Mouse (Mus musculus): ENCODE data around the gene Golgb1. TPM values are rescaled to one million over a fixed set of nuclear protein-coding genes. Genes with fewer than 3 reads are reported as not detected.
A peak's percentile ranks its signal among the peaks of the same experiment; 100 is the strongest.

The Golgb1 gene
- polyA plus RNA-seq, 1 experiment from 2014 or later: 50.5 TPM

DNA sequence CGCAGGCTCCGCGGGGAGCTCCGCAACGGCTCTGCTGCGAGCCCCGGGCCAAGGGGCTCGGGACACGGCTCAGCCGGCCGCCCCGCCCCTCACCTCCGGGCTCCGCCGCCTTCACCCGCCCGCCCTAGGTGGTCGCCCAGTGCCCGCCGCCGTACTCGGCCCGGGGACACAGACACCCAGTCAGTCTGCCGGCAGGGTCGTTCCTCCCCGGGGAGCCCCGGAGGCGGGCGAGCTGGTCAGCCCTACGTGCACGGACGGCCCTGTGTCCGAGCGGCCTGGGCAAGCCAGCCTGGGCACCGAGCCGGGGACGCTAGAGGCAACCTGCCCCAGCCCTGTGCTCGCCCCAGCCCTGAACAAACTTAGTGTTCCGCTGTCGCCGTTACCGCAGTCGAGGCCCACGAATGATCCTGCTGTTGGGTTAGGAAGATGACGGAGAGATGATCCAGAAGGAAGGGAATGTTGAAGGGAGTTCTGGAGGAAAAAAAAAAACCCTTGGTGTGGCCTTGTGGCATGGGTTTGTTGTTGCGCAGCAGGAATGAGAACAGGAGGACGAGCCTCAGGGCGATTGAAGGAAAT lies 424 bp downstream of the Golgb1 start:
- DNase-seq (ENCODE audit: low spot score): no peak

DNA sequence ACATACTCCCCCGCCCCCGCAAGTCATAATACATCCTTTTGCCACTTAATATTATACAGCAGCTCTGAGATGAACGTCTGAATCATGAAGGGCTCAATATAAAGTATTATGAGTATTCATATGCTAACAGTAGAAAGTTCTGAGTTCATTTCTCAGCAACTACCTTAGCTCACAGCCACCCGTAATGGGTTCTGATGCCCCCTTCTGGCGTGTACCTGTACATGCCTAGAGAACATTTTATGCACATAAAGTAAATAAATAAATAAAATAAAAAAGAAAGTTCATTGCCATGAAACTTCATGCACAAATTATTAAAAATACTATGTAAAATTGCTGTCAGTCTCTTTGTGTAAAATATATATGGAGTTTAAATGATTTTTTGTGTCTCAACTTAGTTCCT lies 2.4 kb downstream of the Golgb1 start:
- 76% methylated on average over 5 of the region's 5 CpGs for WGBS
- no peak for ATAC-seq (replicated peaks; ENCODE audit: low FRiP score)
- Histone ChIP-seq H3K9me3 (ENCODE audit: control insufficient read depth, low read length) (no peaks in the 10 kb centered on the region), H3K27me3 (replicated peaks; ENCODE audit: control insufficient read depth, insufficient read depth, low read length) (no peaks in the 10 kb centered on the region), H3K4me1 (replicated peaks; ENCODE audit: control insufficient read depth, insufficient read depth, low read length) (peaks cover 10% of the 10 kb centered on the region), H3K4me3 (ENCODE audit: low read depth, low read length) (no peak overlapping the region), H3K4me2 (no peak overlapping the region), H3K9ac (ENCODE audit: low read depth, low read length) (no peak overlapping the region), H3K36me3 (ENCODE audit: control insufficient read depth, insufficient read depth, low read length) (no peaks in the 10 kb centered on the region; the same call in 1 of the 2 replicates), H3K27ac (ENCODE audit: low read depth, low read length) (no peak overlapping the region)
- no peak for DNase-seq (ENCODE audit: low spot score)

More for the DNA sequence above, 424 bp downstream of the Golgb1 start:
- ATAC-seq (replicated peaks; ENCODE audit: low FRiP score): peak; percentile 76
- Histone ChIP-seq H3K27ac (ENCODE audit: low read depth, low read length) (peak overlapping the region; percentile 74), H3K36me3 (ENCODE audit: control insufficient read depth, insufficient read depth, low read length) (peaks cover 4% of the 10 kb centered on the region; the same call in 1 of the 2 replicates), H3K9ac (ENCODE audit: low read depth, low read length) (peak overlapping the region; percentile 82), H3K4me1 (replicated peaks; ENCODE audit: control insufficient read depth, insufficient read depth, low read length) (peaks cover 10% of the 10 kb centered on the region), H3K9me3 (ENCODE audit: control insufficient read depth, low read length) (no peaks in the 10 kb centered on the region), H3K4me2 (peak overlapping the region; percentile 78), H3K4me3 (ENCODE audit: low read depth, low read length) (peak overlapping the region; percentile 95), H3K27me3 (replicated peaks; ENCODE audit: control insufficient read depth, insufficient read depth, low read length) (no peaks in the 10 kb centered on the region)
- under 1% methylated on average over 47 of the region's 48 CpGs for WGBS

DNA sequence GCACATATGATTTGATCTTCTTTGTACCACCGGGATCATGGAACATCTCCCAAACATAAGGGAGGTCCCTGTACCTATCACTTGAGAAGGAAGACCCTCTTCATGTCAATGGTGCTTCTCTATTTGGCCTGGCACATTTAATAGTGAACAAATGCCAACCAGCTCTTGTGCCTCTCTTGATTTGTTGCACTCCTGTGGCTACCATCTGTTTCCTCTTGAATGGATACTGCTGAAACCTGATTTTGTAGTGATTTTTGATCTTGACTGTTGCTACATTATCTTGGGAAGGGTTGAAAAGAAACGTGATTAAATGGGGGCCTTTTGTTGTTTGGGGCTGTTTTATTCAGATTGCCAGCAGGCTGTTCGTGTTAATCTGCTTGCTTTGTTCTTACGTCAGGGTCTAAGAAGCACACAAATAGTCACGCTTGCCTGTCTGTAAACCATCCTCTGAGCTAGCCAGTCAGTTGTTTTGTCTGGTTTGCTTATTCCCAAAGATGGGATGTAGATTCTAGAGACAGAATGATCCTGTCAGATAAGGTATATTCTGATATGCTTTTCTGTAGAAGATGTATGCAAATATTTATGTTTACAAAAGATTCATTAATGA lies 7.9 kb downstream of the Golgb1 start:
- H3K4me3 ChIP-seq (ENCODE audit: low read depth, low read length): no peak overlapping the region
- no peak overlapping the region for H3K27ac ChIP-seq (ENCODE audit: low read depth, low read length)
- 0 out of 2 replicates have a peak, but pooled peaks cover 2% of the 10 kb centered on the region for H3K36me3 ChIP-seq (ENCODE audit: control insufficient read depth, insufficient read depth, low read length)
- no peak for ATAC-seq (replicated peaks; ENCODE audit: low FRiP score)
- no peak overlapping the region for H3K4me2 ChIP-seq
- no peaks in the 10 kb centered on the region for H3K27me3 ChIP-seq (replicated peaks; ENCODE audit: control insufficient read depth, insufficient read depth, low read length)
- no peaks in the 10 kb centered on the region for H3K9me3 ChIP-seq (ENCODE audit: control insufficient read depth, low read length)
- no peak for DNase-seq (ENCODE audit: low spot score)
- WGBS: 72% methylated on average over 5 of the region's 5 CpGs
- no peaks in the 10 kb centered on the region for H3K4me1 ChIP-seq (replicated peaks; ENCODE audit: control insufficient read depth, insufficient read depth, low read length)
- no peak overlapping the region for H3K9ac ChIP-seq (ENCODE audit: low read depth, low read length)

DNA sequence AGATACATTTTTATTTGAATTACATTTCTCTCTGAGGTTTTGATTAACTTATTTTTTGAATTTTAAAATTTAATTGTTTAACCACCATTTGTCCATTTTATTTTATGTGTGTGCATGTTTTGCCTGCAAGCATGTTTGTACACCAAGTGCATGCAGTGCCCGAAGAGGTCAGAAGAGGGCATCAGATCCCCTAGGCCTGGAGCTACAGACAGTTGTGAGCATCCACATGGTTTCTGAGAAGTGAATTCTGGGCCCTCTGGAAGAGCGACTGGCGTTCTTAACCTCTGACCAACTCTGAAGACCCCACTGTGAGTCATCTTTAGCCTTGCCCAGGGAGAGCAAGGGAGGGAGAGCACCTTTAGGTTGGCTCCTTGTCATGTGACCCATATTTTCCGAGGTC lies 9.9 kb downstream of the Golgb1 start:
- H3K27me3 ChIP-seq (replicated peaks; ENCODE audit: control insufficient read depth, insufficient read depth, low read length): no peaks in the 10 kb centered on the region
- no peak overlapping the region for H3K4me2 ChIP-seq
- peaks cover 2% of the 10 kb centered on the region for H3K4me1 ChIP-seq (replicated peaks; ENCODE audit: control insufficient read depth, insufficient read depth, low read length)
- no peaks in the 10 kb centered on the region for H3K9me3 ChIP-seq (ENCODE audit: control insufficient read depth, low read length)
- H3K36me3 ChIP-seq (ENCODE audit: control insufficient read depth, insufficient read depth, low read length): 0 out of 2 replicates have a peak, but pooled peaks cover 2% of the 10 kb centered on the region
- peak; percentile 44; the same call in 1 of the 2 replicates for ATAC-seq (replicated peaks; ENCODE audit: low FRiP score)
- H3K4me3 ChIP-seq (ENCODE audit: low read depth, low read length): no peak overlapping the region
- no peak for DNase-seq (ENCODE audit: low spot score)
- no peak overlapping the region for H3K9ac ChIP-seq (ENCODE audit: low read depth, low read length)
- no peak overlapping the region for H3K27ac ChIP-seq (ENCODE audit: low read depth, low read length)
- WGBS: 73% methylated on average over 4 of the region's 4 CpGs

DNA sequence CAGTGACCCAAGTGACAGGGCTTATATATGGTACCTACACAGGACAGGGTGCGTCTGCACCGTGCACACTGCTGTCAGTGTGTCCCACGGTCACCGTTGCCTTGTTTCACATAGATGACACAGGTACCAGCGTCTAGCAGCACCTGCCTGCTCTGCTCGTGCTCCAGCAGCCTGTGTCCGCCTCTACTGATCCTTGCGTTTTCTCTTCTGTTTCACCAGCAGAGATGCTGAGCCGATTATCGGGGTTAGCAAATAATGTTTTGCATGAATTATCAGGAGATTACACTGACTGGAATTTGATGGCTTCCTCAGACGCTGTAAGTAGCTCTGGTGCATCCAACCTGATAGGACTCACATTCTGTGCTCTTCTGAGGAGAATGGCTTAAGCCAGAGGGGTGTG lies 11.0 kb downstream of the Golgb1 start:
- no peaks in the 10 kb centered on the region for H3K27me3 ChIP-seq (replicated peaks; ENCODE audit: control insufficient read depth, insufficient read depth, low read length)
- no peak overlapping the region for H3K9ac ChIP-seq (ENCODE audit: low read depth, low read length)
- no peak overlapping the region for H3K4me2 ChIP-seq
- ATAC-seq (replicated peaks; ENCODE audit: low FRiP score) (no peak), DNase-seq (ENCODE audit: low spot score) (no peak)
- no peaks in the 10 kb centered on the region for H3K9me3 ChIP-seq (ENCODE audit: control insufficient read depth, low read length)
- H3K4me1 ChIP-seq (replicated peaks; ENCODE audit: control insufficient read depth, insufficient read depth, low read length): peaks cover 4% of the 10 kb centered on the region
- peaks cover 2% of the 10 kb centered on the region; the same call in 1 of the 2 replicates for H3K36me3 ChIP-seq (ENCODE audit: control insufficient read depth, insufficient read depth, low read length)
- WGBS: 88% methylated on average over 11 of the region's 11 CpGs
- no peak overlapping the region for H3K4me3 ChIP-seq (ENCODE audit: low read depth, low read length)
- H3K27ac ChIP-seq (ENCODE audit: low read depth, low read length): no peak overlapping the region

DNA sequence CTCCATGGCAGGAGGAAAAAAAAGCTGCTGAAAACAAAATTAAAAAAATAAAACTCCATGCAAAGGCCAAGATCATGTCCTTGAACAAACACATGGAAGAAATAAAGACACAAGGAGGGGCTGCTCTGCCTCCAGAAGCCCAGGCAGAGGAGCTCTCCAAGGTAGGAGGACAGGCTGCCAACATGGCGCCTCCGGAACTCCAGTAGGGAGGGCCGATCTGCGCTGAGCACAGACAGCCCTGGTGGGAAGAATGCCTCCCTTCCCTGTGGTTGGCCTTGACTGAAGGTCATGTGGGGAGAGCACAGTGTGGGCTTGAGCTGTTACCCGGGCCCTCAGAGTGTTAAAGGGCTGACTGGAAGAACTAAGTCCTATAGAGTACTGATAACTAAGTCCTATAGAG lies 12.6 kb downstream of the Golgb1 start:
- H3K4me3 ChIP-seq (ENCODE audit: low read depth, low read length): no peak overlapping the region
- DNase-seq (ENCODE audit: low spot score) (no peak), ATAC-seq (replicated peaks; ENCODE audit: low FRiP score) (no peak)
- no peak overlapping the region for H3K9ac ChIP-seq (ENCODE audit: low read depth, low read length)
- no peak overlapping the region for H3K27ac ChIP-seq (ENCODE audit: low read depth, low read length)
- no peaks in the 10 kb centered on the region for H3K27me3 ChIP-seq (replicated peaks; ENCODE audit: control insufficient read depth, insufficient read depth, low read length)
- 77% methylated on average over 5 of the region's 5 CpGs for WGBS
- peaks cover 7% of the 10 kb centered on the region for H3K4me1 ChIP-seq (replicated peaks; ENCODE audit: control insufficient read depth, insufficient read depth, low read length)
- H3K4me2 ChIP-seq: no peak overlapping the region
- peaks cover 2% of the 10 kb centered on the region for H3K36me3 ChIP-seq (ENCODE audit: control insufficient read depth, insufficient read depth, low read length)
- H3K9me3 ChIP-seq (ENCODE audit: control insufficient read depth, low read length): no peaks in the 10 kb centered on the region

DNA sequence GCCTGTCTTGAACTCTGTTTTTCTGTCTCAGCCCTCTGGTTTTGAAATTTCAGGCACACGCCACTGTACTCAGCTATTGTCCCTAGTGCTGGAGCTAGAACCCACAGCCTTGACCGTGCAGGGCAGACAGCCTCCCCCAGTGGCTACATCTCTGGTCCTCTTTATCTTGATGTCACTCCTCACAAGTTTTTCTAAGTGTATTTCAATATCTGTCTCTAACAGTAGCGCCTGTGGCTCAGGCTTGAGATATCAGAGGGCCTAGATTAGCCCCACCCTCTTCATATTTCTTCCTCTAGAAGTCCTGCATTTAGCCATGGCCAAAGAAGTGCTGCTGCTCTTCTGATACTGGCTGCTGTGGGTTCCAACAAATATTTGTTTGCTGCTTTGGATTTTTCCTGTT lies 15.6 kb downstream of the Golgb1 start:
- 48% methylated on average over 3 of the region's 3 CpGs for WGBS
- Histone ChIP-seq H3K9ac (ENCODE audit: low read depth, low read length) (0 out of 2 replicates have a peak overlapping the region, but pooled peaks have one; percentile 25), H3K9me3 (ENCODE audit: control insufficient read depth, low read length) (no peaks in the 10 kb centered on the region), H3K4me2 (peak overlapping the region; percentile 49), H3K27ac (ENCODE audit: low read depth, low read length) (peak overlapping the region; percentile 70), H3K27me3 (replicated peaks; ENCODE audit: control insufficient read depth, insufficient read depth, low read length) (no peaks in the 10 kb centered on the region), H3K4me3 (ENCODE audit: low read depth, low read length) (no peak overlapping the region), H3K36me3 (ENCODE audit: control insufficient read depth, insufficient read depth, low read length) (peaks cover 13% of the 10 kb centered on the region), H3K4me1 (replicated peaks; ENCODE audit: control insufficient read depth, insufficient read depth, low read length) (peaks cover 7% of the 10 kb centered on the region)
- DNase-seq (ENCODE audit: low spot score) (no peak), ATAC-seq (replicated peaks; ENCODE audit: low FRiP score) (peak; percentile 96)

DNA sequence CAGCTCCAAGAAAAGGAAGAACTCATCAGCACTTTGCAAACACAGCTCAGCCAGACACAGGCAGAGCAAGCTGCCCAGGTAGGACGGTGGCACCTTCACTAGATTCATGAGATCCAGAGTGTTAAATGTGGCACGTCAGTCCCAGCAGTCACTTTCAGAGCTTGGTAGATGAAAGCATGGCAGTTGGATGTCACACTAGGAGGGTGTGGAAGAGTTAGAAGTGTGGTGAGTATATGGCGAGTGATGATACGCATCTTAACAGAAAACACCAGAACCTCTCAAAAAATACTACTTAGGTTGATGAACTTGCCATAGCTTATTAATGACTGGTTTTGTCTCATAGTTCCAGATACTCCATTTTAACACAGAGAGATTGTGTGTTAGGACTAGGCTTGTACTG lies 16.5 kb downstream of the Golgb1 start:
- Histone ChIP-seq H3K9me3 (ENCODE audit: control insufficient read depth, low read length) (no peaks in the 10 kb centered on the region), H3K27ac (ENCODE audit: low read depth, low read length) (peak overlapping the region; percentile 70), H3K27me3 (replicated peaks; ENCODE audit: control insufficient read depth, insufficient read depth, low read length) (no peaks in the 10 kb centered on the region), H3K4me1 (replicated peaks; ENCODE audit: control insufficient read depth, insufficient read depth, low read length) (peaks cover 7% of the 10 kb centered on the region), H3K36me3 (ENCODE audit: control insufficient read depth, insufficient read depth, low read length) (peaks cover 11% of the 10 kb centered on the region), H3K4me2 (peak overlapping the region; percentile 33; the same call in 1 of the 2 replicates), H3K9ac (ENCODE audit: low read depth, low read length) (no peak overlapping the region), H3K4me3 (ENCODE audit: low read depth, low read length) (no peak overlapping the region)
- ATAC-seq (replicated peaks; ENCODE audit: low FRiP score): no peak; the same call in 1 of the 2 replicates
- DNase-seq (ENCODE audit: low spot score): no peak
- WGBS: 82% methylated on average over 4 of the region's 4 CpGs

DNA sequence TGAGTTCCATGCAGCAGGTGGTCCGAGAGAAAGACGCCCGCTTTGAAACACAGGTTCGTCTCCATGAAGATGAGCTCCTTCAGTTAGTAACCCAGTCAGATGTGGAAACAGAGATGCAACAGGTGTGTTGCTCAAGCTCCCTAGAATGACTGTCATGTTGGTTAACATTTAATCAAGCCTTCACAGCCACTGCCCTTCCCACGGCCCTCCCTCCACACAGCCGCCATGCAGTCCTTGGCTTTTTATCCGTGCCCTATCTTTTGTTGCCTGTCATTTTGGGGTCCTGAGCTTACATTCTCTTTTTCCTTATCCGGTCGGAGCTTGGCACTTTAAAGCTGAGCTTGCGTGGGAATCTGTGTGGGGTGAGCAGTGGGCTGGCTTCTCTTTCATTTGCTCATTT lies 18.4 kb downstream of the Golgb1 start:
- Histone ChIP-seq H3K4me3 (ENCODE audit: low read depth, low read length) (no peak overlapping the region), H3K4me1 (replicated peaks; ENCODE audit: control insufficient read depth, insufficient read depth, low read length) (peaks cover 7% of the 10 kb centered on the region), H3K9me3 (ENCODE audit: control insufficient read depth, low read length) (no peaks in the 10 kb centered on the region), H3K27me3 (replicated peaks; ENCODE audit: control insufficient read depth, insufficient read depth, low read length) (no peaks in the 10 kb centered on the region), H3K9ac (ENCODE audit: low read depth, low read length) (no peak overlapping the region), H3K27ac (ENCODE audit: low read depth, low read length) (peak overlapping the region; percentile 38; the same call in 1 of the 2 replicates), H3K4me2 (no peak overlapping the region), H3K36me3 (ENCODE audit: control insufficient read depth, insufficient read depth, low read length) (peaks cover 14% of the 10 kb centered on the region)
- ATAC-seq (replicated peaks; ENCODE audit: low FRiP score): peak; percentile 48
- DNase-seq (ENCODE audit: low spot score): no peak
- WGBS: 82% methylated on average over 10 of the region's 10 CpGs
